Mouse (Mus musculus) macrophage (primary cell): ENCODE data around the gene Arhgef2. TPM values are rescaled to one million over a fixed set of nuclear protein-coding genes. Genes with fewer than 3 reads are reported as not detected.

ENCODE experiments used
- H3K27ac ChIP-seq: fragments of 350-480 bp; formaldehyde crosslinking; 2 replicates; pipeline ENCODE4 v1.9.0; 2021
- H3K36me3 ChIP-seq: fragments of 350-480 bp; formaldehyde crosslinking; 2 replicates; pipeline ENCODE4 v1.9.0; 2021; ENCODE audit errors: inconsistent target
- H3K4me3 ChIP-seq: fragments of 350-480 bp; formaldehyde crosslinking; 2 replicates; pipeline ENCODE4 v1.9.0; 2021; ENCODE audit errors: inconsistent target
- H3K79me2 ChIP-seq: fragments of 350-480 bp; formaldehyde crosslinking; 2 replicates; pipeline ENCODE4 v1.9.0; 2021; ENCODE audit errors: inconsistent target
- WGBS: methylation state at CpG from one replicate; pipeline ENCODE4 v1.1.7; 2026; ENCODE audit warnings: inconsistent platforms; ENCODE audit not compliant: missing documents; 5-methylcytosine and 5-hydroxymethylcytosine counted together
- polyA plus RNA-seq: library from polyadenylated mRNA; stranded (reverse); fragments of 250-400 nt; gene quantifications from 3 replicates; pipeline ENCODE4 v1.2.4, GENCODE M21; 2018; ENCODE audit warnings: inconsistent platforms

Arhgef2 gene
- polyA plus RNA-seq, 1 experiment from 2014 or later = 83.0 TPM

DNA sequence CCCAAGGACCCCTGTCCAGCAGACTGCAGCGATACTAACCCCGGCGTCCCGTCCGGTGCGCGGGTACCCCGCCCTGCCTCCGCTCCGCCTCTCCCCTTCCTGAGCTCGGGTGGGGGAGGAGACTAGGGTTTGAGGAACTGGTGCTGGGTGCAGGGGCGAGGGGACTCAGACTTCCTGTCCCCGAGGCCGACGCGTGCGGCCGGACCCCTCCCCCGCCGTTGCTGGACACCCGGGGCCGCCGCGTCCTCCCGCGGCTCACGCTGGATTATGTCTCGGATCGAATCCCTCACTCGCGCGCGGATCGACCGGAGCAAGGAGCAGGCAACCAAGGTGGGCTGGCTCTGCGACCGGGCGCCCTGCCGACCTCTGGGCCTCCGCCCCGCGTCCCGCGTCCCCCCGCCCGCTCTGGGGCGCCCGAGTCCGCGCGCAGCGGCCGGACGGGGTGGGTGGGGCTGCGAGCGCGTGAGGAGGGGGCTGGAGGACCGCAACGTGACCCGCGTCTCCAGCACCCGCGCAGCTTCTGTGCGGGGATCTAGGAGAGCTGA lies 15.3 kb downstream of the Arhgef2 start:
- peak overlapping the region; percentile 84 for H3K4me3 ChIP-seq
- peak overlapping the region; percentile 89 for H3K27ac ChIP-seq
- 0% methylated on average over 64 of the region's 64 CpGs for WGBS

DNA sequence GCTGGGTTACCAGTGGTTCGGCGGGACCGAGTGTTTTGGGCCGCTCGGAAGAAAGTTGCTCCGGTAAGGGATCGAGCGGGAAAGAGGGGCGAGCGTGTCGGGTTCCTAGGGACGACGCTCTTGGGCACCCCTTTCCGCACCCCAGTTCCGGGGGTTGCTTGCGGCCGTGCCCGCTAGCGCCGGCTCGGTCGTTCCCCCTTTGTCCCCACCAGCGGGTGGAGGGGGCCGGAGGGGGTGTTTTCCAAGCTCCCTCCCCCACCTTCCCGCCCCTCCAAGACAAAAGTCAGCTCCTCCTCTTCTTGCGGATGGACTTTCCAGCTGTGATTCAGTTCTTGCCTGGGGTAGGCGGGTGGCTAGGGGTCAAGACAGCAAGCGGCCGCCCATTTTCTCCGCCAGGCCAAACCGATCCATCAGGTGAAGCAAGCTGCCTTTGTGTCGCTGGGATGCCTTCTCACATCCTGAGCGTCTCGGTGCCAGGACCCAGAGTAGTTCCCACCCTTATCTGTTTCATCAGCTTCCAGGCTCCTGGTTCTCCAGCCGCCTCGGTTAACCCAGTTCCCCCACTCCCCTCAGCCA lies 15.9 kb downstream of the Arhgef2 start:
- WGBS = 2% methylated on average over 36 of the region's 36 CpGs
- peak overlapping the region; percentile 89 for H3K27ac ChIP-seq
- peaks cover 62% of the 10 kb centered on the region for H3K79me2 ChIP-seq
- H3K36me3 ChIP-seq = peaks cover 7% of the 10 kb centered on the region; the same call in 1 of the 2 replicates
- peak overlapping the region; percentile 84 for H3K4me3 ChIP-seq

More for the DNA sequence above, 15.3 kb downstream of the Arhgef2 start:
- H3K79me2 ChIP-seq = peaks cover 56% of the 10 kb centered on the region
- peaks cover 9% of the 10 kb centered on the region for H3K36me3 ChIP-seq

DNA sequence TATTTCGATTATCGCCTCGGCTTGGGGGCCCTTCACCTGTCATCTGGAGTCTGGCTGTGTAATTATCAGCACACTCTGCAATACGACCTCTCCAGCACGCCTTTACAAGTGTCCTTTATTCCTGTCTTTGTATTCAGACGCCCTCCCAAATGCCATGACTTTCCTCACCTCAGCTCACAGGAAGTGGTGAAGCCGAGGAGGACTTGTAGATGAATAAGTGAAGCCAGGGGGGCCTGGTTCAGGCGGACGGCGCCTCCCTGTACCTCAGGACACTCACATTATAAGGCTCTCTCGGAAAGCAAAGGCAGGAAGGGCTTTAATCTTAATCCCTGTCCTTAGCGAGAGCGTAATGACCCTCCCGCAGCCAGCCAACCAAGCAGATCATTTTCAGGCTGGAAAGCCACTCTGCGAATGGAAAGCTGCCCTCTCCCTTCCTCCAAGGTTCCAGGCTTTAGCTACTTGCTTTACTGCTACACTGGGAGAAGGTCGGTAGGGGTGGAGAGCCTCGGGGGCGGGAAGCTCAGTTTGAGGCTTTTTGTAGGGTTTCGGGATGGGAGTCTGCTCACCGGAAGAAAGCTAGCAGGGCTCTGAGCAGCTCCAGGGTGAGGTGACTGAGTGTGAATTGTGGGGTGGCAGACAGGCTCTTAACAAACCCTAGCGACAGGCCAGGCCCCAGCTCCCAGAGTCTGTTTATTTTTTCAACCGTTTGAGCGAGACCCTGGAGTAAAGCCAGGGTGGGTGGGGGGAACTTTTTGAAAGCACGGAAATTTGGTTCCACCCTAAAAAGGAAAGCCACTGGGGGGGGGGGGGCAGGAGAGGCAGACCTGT lies 16.6 kb downstream of the Arhgef2 start:
- H3K27ac ChIP-seq = peak overlapping the region; percentile 89
- peaks cover 7% of the 10 kb centered on the region; the same call in 1 of the 2 replicates for H3K36me3 ChIP-seq
- WGBS = 2% methylated on average over 24 of the region's 24 CpGs
- peaks cover 69% of the 10 kb centered on the region for H3K79me2 ChIP-seq
- peak overlapping the region; percentile 84 for H3K4me3 ChIP-seq

DNA sequence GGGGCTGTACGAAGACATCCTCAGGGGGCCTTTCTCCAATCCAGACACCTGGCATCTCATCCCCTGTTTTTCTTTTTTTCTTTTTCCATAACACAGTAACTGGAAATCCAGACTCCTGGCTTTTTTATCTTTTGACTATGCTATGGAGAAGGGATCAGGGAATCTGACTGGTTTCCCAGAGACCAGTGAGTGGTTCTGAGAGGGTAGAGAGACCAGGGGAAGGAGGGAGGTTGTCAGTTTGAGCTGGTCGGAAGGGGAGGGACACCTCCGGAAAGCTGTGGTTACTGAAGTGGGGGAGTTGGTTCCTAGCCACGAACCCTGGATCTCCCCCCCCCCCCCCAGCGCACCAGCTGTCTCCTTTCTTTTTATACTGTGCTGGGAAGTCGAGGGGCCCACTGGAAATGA lies 17.2 kb downstream of the Arhgef2 start:
- 3% methylated on average over 3 of the region's 6 CpGs for WGBS
- peak overlapping the region; percentile 89 for H3K27ac ChIP-seq

DNA sequence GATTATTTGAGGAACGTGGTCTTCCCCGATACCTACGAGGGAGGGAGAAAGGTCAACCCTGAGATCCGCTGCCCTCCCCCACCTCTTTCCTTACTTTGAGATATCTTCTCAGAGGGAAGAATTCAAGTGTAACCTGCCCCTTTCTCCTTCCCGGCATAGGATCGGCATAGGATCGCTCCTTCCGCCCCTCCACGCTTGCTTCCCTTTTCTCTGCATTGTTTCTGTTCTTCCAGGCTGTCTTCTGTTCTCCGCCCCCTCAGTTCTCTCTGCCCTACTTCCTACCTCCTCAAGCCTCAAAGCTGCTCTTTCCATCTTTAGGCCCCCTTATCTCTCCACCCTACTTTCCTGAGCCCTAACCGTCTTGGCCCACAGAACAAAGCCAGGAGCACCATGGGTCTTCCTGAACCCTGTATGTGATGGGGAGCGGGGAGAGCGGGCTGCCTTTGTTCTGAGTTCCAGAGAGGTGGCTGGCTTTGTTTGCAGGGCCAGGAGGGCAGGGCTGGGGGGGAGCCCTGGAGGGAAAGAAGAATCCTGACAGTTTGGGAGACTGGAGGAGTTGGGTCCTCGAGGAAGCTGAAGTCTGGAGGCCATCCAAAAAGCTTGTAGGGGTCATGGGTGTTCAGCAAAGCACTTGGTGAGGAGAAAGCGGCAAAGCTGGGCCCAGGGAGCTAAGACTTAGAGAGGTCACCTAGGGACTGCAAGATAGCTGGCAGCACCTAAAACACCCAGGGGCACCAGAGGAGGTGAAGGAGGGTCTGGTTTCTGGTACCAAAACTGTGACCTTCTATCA lies 17.8 kb downstream of the Arhgef2 start:
- Histone ChIP-seq H3K27ac (peak overlapping the region; percentile 89), H3K4me3 (peak overlapping the region; percentile 84), H3K79me2 (peaks cover 81% of the 10 kb centered on the region), H3K36me3 (peaks cover 7% of the 10 kb centered on the region; the same call in 1 of the 2 replicates)
- WGBS = 5% methylated on average over 15 of the region's 15 CpGs

More for the DNA sequence above, 17.2 kb downstream of the Arhgef2 start:
- Histone ChIP-seq H3K4me3 (peak overlapping the region; percentile 84), H3K36me3 (peaks cover 7% of the 10 kb centered on the region; the same call in 1 of the 2 replicates), H3K79me2 (peaks cover 75% of the 10 kb centered on the region)

DNA sequence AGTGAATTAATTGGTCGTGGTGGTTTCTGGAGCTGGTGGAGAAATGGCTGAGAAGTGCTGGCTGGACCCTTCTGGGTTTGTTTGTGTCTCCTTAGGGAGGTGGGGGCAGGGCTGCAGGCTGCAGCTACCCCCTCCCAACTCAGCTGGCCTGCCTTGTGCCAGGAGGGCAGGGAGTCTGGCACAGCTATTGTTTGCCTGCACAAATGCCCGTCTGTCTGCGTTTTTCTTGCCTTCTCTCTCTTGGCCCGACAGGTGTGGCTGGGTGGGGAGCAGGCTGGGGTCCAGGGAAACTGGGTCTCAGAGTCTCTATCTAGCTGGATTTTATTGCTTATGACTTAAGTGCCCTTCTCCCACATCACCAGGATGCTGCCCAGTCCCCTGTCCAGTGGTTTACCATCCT lies 18.6 kb downstream of the Arhgef2 start:
- 3% methylated on average over 4 of the region's 4 CpGs for WGBS
- peaks cover 8% of the 10 kb centered on the region; the same call in 1 of the 2 replicates for H3K36me3 ChIP-seq
- H3K79me2 ChIP-seq = peaks cover 89% of the 10 kb centered on the region
- peak overlapping the region; percentile 89 for H3K27ac ChIP-seq
- peak overlapping the region; percentile 84; the same call in 1 of the 2 replicates for H3K4me3 ChIP-seq

- H3K27ac ChIP-seq = peak overlapping the region; percentile 89
- 6% methylated on average over 2 of the region's 2 CpGs for WGBS
- H3K36me3 ChIP-seq = peaks cover 14% of the 10 kb centered on the region; the same call in 1 of the 2 replicates
- peaks cover 95% of the 10 kb centered on the region for H3K79me2 ChIP-seq
- peak overlapping the region; percentile 84; the same call in 1 of the 2 replicates for H3K4me3 ChIP-seq
These were observed 19.2 kb downstream of the Arhgef2 start for GRCm38 (mm10) chr3:88624951-88625350.

- 81% methylated on average over 7 of the region's 7 CpGs for WGBS
- peak overlapping the region; percentile 89 for H3K27ac ChIP-seq
These were observed 19.8 kb downstream of the Arhgef2 start for GRCm38 (mm10) chr3:88625531-88625930.

GRCm38 (mm10) chr3:88626316-88626715 lies 20.6 kb downstream of the Arhgef2 start:
- H3K27ac ChIP-seq = 0 out of 2 replicates have a peak overlapping the region, but pooled peaks have one; percentile 57

More at GRCm38 (mm10) chr3:88625531-88625930, 19.8 kb downstream of the Arhgef2 start:
- Histone ChIP-seq H3K79me2 (peaks cover 96% of the 10 kb centered on the region), H3K36me3 (peaks cover 17% of the 10 kb centered on the region; the same call in 1 of the 2 replicates), H3K4me3 (no peak overlapping the region)

DNA sequence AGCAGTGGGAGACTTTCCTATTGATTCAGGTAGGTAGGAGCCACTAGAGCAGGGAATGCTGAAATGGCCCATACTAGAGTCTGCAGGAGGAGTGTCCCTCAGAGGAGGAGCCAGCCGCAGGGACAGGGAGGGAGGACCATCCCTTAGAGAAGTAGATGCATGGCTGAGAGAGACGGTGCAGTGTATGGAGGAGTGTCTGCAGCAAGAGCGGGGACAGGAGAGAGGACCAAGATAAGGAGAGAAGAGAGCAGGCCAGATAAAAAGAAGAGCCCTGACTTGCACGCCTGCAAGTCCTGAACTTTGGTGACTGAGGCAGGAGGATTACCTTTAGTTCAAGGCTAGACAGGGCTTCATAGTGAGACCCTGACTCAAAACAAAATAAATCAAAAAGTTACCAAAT lies 21.3 kb downstream of the Arhgef2 start:
- Histone ChIP-seq H3K79me2 (peaks cover 100% of the 10 kb centered on the region), H3K36me3 (peaks cover 26% of the 10 kb centered on the region), H3K27ac (peak overlapping the region; percentile 57), H3K4me3 (no peak overlapping the region)
- WGBS = 32% methylated on average over 4 of the region's 4 CpGs

More at GRCm38 (mm10) chr3:88626316-88626715, 20.6 kb downstream of the Arhgef2 start:
- 77% methylated on average over 7 of the region's 7 CpGs for WGBS
- no peak overlapping the region for H3K4me3 ChIP-seq
- H3K79me2 ChIP-seq = peaks cover 100% of the 10 kb centered on the region
- H3K36me3 ChIP-seq = peaks cover 18% of the 10 kb centered on the region; the same call in 1 of the 2 replicates

GRCm38 (mm10) chr3:88627535-88627934 lies 21.8 kb downstream of the Arhgef2 start:
- 24% methylated on average over 2 of the region's 2 CpGs for WGBS
- no peak overlapping the region for H3K4me3 ChIP-seq
- H3K79me2 ChIP-seq = peaks cover 100% of the 10 kb centered on the region
- peak overlapping the region; percentile 57 for H3K27ac ChIP-seq
- H3K36me3 ChIP-seq = peaks cover 30% of the 10 kb centered on the region

- H3K79me2 ChIP-seq = peaks cover 100% of the 10 kb centered on the region
- H3K27ac ChIP-seq = no peak overlapping the region
- no peak overlapping the region for H3K4me3 ChIP-seq
- WGBS = 45% methylated on average over 4 of the region's 4 CpGs
- H3K36me3 ChIP-seq = peaks cover 42% of the 10 kb centered on the region
These were observed 23.0 kb downstream of the Arhgef2 start for GRCm38 (mm10) chr3:88628766-88629165.

- Histone ChIP-seq H3K27ac (no peak overlapping the region), H3K4me3 (no peak overlapping the region), H3K36me3 (peaks cover 47% of the 10 kb centered on the region), H3K79me2 (peaks cover 100% of the 10 kb centered on the region)
- 79% methylated on average over 13 of the region's 13 CpGs for WGBS
These were observed 23.5 kb downstream of the Arhgef2 start for GRCm38 (mm10) chr3:88629244-88629643.

- H3K36me3 ChIP-seq = peaks cover 55% of the 10 kb centered on the region
- H3K4me3 ChIP-seq = no peak overlapping the region
- peak overlapping the region; percentile 76 for H3K27ac ChIP-seq
- H3K79me2 ChIP-seq = peaks cover 100% of the 10 kb centered on the region
- WGBS = 93% methylated on average over 7 of the region's 9 CpGs
These were observed 24.3 kb downstream of the Arhgef2 start for GRCm38 (mm10) chr3:88630018-88630417.
